Mouse (Mus musculus) kidney, adult 11 months (tissue): ENCODE data around the gene Gins2.

Source experiments
- DNase-seq: peaks from one replicate; pipeline ENCODE4 v3.0.0; 2022

The Gins2 gene

GRCm38 (mm10) chr8:120563851-120564837 is 25.0 kb downstream of the Gins2 start:
- peak; percentile 92 for DNase-seq

GRCm38 (mm10) chr8:120563348-120563724 is 25.8 kb downstream of the Gins2 start:
- no peak for DNase-seq

- no peak for DNase-seq
Observed at GRCm38 (mm10) chr8:120562680-120563347, 26.3 kb downstream of the Gins2 start.

GRCm38 (mm10) chr8:120561539-120562435 is 27.3 kb downstream of the Gins2 start:
- DNase-seq, result no peak

- DNase-seq, result no peak
Observed at GRCm38 (mm10) chr8:120560535-120560934, 28.6 kb downstream of the Gins2 start.

- no peak for DNase-seq
Observed at GRCm38 (mm10) chr8:120559654-120560053, 29.4 kb downstream of the Gins2 start.

- DNase-seq, result no peak
Observed at GRCm38 (mm10) chr8:120558162-120558561, 30.9 kb downstream of the Gins2 start.

GRCm38 (mm10) chr8:120557170-120557965 is 31.7 kb downstream of the Gins2 start:
- no peak for DNase-seq

GRCm38 (mm10) chr8:120556198-120556892 is 32.8 kb downstream of the Gins2 start:
- DNase-seq, result no peak

- no peak for DNase-seq
Observed at GRCm38 (mm10) chr8:120554466-120555039, 34.6 kb downstream of the Gins2 start.

- DNase-seq, result no peak
Observed at GRCm38 (mm10) chr8:120553441-120554123, 35.5 kb downstream of the Gins2 start.

GRCm38 (mm10) chr8:120552509-120552908 is 36.6 kb downstream of the Gins2 start:
- DNase-seq, result no peak

- no peak for DNase-seq
Observed at GRCm38 (mm10) chr8:120551677-120551980, 37.5 kb downstream of the Gins2 start.

- no peak for DNase-seq
Observed at GRCm38 (mm10) chr8:120550937-120551676, 38.0 kb downstream of the Gins2 start.

GRCm38 (mm10) chr8:120550430-120550829 is 38.7 kb downstream of the Gins2 start:
- DNase-seq, result no peak

- no peak for DNase-seq
Observed at GRCm38 (mm10) chr8:120549922-120550321, 39.2 kb downstream of the Gins2 start.

GRCm38 (mm10) chr8:120549321-120549921 is 39.7 kb downstream of the Gins2 start:
- no peak for DNase-seq

- DNase-seq, result no peak
Observed at GRCm38 (mm10) chr8:120548313-120548761, 40.8 kb downstream of the Gins2 start.

- DNase-seq, result no peak
Observed at GRCm38 (mm10) chr8:120547562-120547961, 41.5 kb downstream of the Gins2 start.
